Mouse (Mus musculus): Measurements from ENCODE around the gene Pdlim5. TPM values are rescaled to one million over a fixed set of nuclear protein-coding genes. Genes with fewer than 3 reads are reported as not detected.

Pdlim5 gene
- polyA plus RNA-seq, 1 experiment from 2014 or later = 64.2 TPM

DNA sequence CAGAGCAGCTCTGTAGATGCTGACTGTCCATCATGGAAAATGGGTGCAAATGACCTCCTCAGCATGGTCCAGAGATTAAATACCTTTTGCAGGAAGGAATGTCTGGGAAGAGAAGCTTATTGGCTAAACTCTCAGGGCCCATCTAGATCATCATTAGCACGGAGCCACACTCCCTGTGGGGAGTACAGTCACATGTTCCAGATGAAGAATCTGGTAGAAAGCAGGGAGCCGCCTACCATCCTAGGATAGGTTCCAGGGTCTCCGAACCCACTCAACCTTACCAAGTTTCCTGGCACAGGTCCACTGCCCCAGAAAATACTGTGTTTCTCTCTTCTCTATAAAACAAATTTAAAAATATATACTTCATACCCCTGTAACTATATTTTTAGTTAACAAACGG, 57.4 kb downstream of the Pdlim5 start:
- 77% methylated on average over 4 of the region's 4 CpGs for WGBS
- no peak for ATAC-seq (ENCODE audit: insufficient read depth, low FRiP score)
- no peaks in the 10 kb centered on the region for H3K9me3 ChIP-seq (replicated peaks; ENCODE audit: control insufficient read depth, low read length)
- H3K27ac ChIP-seq (ENCODE audit: low read length) = 0 out of 2 replicates have a peak overlapping the region, but pooled peaks have one; percentile 10
- peaks cover 13% of the 10 kb centered on the region for H3K4me1 ChIP-seq (ENCODE audit: control insufficient read depth, insufficient read depth, low read length)
- no peak overlapping the region for H3K9ac ChIP-seq (ENCODE audit: low read length)
- no peaks in the 10 kb centered on the region for H3K36me3 ChIP-seq (ENCODE audit: control insufficient read depth, insufficient read depth, low read length)
- H3K4me3 ChIP-seq (replicated peaks; ENCODE audit: low read length) = no peak overlapping the region
- H3K4me2 ChIP-seq (ENCODE audit: low read depth, low read length) = no peak overlapping the region
- no peaks in the 10 kb centered on the region for H3K27me3 ChIP-seq (ENCODE audit: control insufficient read depth, insufficient read depth, low read length)

DNA sequence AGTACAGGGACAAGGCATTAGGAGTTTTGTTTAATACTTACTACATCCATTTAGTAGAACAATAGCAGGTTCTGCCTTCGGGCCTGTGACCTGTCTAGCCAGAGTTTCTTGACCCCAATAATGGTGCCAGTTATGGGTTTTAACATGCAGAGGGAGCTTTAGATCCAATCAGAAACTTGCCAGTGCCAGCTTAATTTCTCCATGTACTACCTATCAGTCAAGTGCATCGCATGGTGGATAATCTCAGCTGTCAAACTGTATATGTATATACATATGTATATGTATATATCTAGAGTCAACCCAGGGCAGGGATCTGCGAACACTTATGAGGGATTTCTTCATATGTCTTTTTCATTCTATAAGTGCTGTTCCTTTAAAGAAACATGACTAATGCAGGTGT, 61.0 kb downstream of the Pdlim5 start:
- Histone ChIP-seq H3K9me3 (replicated peaks; ENCODE audit: control insufficient read depth, low read length) (no peaks in the 10 kb centered on the region), H3K27me3 (ENCODE audit: control insufficient read depth, insufficient read depth, low read length) (no peaks in the 10 kb centered on the region), H3K4me1 (ENCODE audit: control insufficient read depth, insufficient read depth, low read length) (peaks cover 13% of the 10 kb centered on the region), H3K36me3 (ENCODE audit: control insufficient read depth, insufficient read depth, low read length) (no peaks in the 10 kb centered on the region), H3K4me3 (replicated peaks; ENCODE audit: low read length) (no peak overlapping the region), H3K4me2 (ENCODE audit: low read depth, low read length) (no peak overlapping the region), H3K9ac (ENCODE audit: low read length) (no peak overlapping the region), H3K27ac (ENCODE audit: low read length) (no peak overlapping the region)
- no peak for ATAC-seq (ENCODE audit: insufficient read depth, low FRiP score)
- 68% methylated on average over 3 of the region's 3 CpGs for WGBS

- Histone ChIP-seq H3K4me3 (replicated peaks; ENCODE audit: low read length) (no peak overlapping the region), H3K36me3 (ENCODE audit: control insufficient read depth, insufficient read depth, low read length) (no peaks in the 10 kb centered on the region), H3K27me3 (ENCODE audit: control insufficient read depth, insufficient read depth, low read length) (no peaks in the 10 kb centered on the region), H3K4me2 (ENCODE audit: low read depth, low read length) (no peak overlapping the region), H3K27ac (ENCODE audit: low read length) (no peak overlapping the region), H3K9ac (ENCODE audit: low read length) (no peak overlapping the region), H3K4me1 (ENCODE audit: control insufficient read depth, insufficient read depth, low read length) (peaks cover 7% of the 10 kb centered on the region; the same call in 1 of the 2 replicates), H3K9me3 (replicated peaks; ENCODE audit: control insufficient read depth, low read length) (no peaks in the 10 kb centered on the region)
- WGBS = 88% methylated on average over 1 of the region's 1 CpGs
- no peak for ATAC-seq (ENCODE audit: insufficient read depth, low FRiP score)
Measured at GRCm38 (mm10) chr3:142333458-142333857, 62.0 kb downstream of the Pdlim5 start.

DNA sequence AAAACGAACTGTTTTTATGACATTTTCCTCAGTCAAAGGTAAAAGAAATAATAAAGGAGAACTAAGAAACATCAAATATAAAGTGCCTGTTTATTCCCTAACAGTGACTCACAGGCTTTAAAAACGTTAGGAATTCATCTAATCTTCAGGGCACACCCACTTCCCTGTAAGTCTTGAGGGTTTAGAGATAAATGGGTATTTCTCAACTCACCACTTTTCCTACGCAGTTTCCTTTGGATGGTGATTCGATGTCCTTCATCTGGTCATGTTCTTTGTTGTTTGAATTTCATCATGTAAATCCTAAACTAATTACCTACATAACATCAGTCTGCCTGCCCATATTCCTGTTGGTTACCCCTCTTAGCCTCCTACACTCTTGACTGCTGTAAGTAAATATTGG, 62.8 kb downstream of the Pdlim5 start:
- no peak overlapping the region for H3K4me2 ChIP-seq (ENCODE audit: low read depth, low read length)
- no peaks in the 10 kb centered on the region for H3K36me3 ChIP-seq (ENCODE audit: control insufficient read depth, insufficient read depth, low read length)
- H3K9ac ChIP-seq (ENCODE audit: low read length) = no peak overlapping the region
- no peaks in the 10 kb centered on the region for H3K27me3 ChIP-seq (ENCODE audit: control insufficient read depth, insufficient read depth, low read length)
- WGBS = 53% methylated on average over 4 of the region's 4 CpGs
- H3K4me3 ChIP-seq (replicated peaks; ENCODE audit: low read length) = no peak overlapping the region
- H3K9me3 ChIP-seq (replicated peaks; ENCODE audit: control insufficient read depth, low read length) = no peaks in the 10 kb centered on the region
- no peak for ATAC-seq (ENCODE audit: insufficient read depth, low FRiP score)
- H3K27ac ChIP-seq (ENCODE audit: low read length) = no peak overlapping the region
- H3K4me1 ChIP-seq (ENCODE audit: control insufficient read depth, insufficient read depth, low read length) = peaks cover 7% of the 10 kb centered on the region; the same call in 1 of the 2 replicates

DNA sequence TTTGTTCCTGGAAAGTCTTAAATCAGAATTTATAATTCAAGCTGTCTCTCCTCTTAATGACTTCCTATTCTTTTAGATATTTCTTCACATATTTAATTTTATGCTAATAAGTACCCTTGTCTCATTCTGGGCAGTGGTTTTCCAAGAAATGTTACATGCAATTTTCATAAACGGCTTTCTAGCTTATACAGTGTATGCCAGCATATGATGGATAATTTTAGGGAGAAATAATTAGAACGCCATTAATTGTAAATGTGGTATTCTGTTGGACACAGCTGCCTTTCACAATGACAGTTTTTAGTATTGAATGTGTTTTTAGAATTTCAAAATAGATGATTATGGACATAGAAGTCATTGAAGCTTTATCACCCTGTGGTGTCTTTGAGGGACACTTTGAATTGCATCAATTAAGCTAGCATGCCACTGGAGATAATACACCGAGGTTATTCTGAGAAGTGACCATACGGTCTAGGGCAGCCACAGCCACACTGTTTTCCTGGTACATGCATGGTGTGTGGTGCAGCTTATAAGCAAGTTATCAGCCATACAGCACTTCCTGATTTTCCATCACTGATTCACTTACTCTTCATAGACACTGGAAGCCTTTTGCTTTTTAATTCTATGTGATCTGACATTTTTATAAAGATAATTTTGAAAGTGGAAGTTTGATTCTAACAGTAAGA, 63.5 kb downstream of the Pdlim5 start:
- Histone ChIP-seq H3K36me3 (ENCODE audit: control insufficient read depth, insufficient read depth, low read length) (no peaks in the 10 kb centered on the region), H3K27me3 (ENCODE audit: control insufficient read depth, insufficient read depth, low read length) (no peaks in the 10 kb centered on the region), H3K9ac (ENCODE audit: low read length) (no peak overlapping the region), H3K4me1 (ENCODE audit: control insufficient read depth, insufficient read depth, low read length) (peaks cover 7% of the 10 kb centered on the region; the same call in 1 of the 2 replicates), H3K9me3 (replicated peaks; ENCODE audit: control insufficient read depth, low read length) (no peaks in the 10 kb centered on the region), H3K27ac (ENCODE audit: low read length) (no peak overlapping the region), H3K4me2 (ENCODE audit: low read depth, low read length) (no peak overlapping the region), H3K4me3 (replicated peaks; ENCODE audit: low read length) (no peak overlapping the region)
- no peak for ATAC-seq (ENCODE audit: insufficient read depth, low FRiP score)
- WGBS = 73% methylated on average over 4 of the region's 4 CpGs

DNA sequence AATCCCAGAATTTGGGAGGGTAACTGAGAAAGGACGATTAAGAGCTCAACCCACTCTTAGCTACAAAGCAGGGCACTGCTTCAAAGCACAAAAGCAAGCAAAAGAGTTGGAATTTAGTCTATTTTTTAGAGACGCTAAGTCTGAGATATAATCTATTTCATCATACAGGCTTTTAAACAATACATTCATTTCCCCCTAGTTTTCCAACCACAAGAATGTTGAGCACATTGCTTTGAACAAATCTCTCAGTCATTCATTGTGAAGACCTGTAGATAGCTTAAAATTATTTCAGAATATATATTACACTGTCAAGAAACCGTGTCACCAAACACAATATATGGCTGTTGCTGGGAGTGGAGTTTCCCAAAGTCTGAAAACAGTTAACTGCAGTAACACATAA, 65.1 kb downstream of the Pdlim5 start:
- WGBS = 51% methylated on average over 3 of the region's 3 CpGs
- no peak for ATAC-seq (ENCODE audit: insufficient read depth, low FRiP score)
- H3K9me3 ChIP-seq (replicated peaks; ENCODE audit: control insufficient read depth, low read length) = no peaks in the 10 kb centered on the region
- H3K9ac ChIP-seq (ENCODE audit: low read length) = no peak overlapping the region
- no peak overlapping the region for H3K4me3 ChIP-seq (replicated peaks; ENCODE audit: low read length)
- H3K36me3 ChIP-seq (ENCODE audit: control insufficient read depth, insufficient read depth, low read length) = no peaks in the 10 kb centered on the region
- H3K27me3 ChIP-seq (ENCODE audit: control insufficient read depth, insufficient read depth, low read length) = no peaks in the 10 kb centered on the region
- no peak overlapping the region for H3K27ac ChIP-seq (ENCODE audit: low read length)
- no peak overlapping the region for H3K4me2 ChIP-seq (ENCODE audit: low read depth, low read length)
- H3K4me1 ChIP-seq (ENCODE audit: control insufficient read depth, insufficient read depth, low read length) = peaks cover 7% of the 10 kb centered on the region; the same call in 1 of the 2 replicates

- ATAC-seq (ENCODE audit: insufficient read depth, low FRiP score) = no peak
- Histone ChIP-seq H3K4me2 (ENCODE audit: low read depth, low read length) (no peak overlapping the region), H3K4me1 (ENCODE audit: control insufficient read depth, insufficient read depth, low read length) (no peaks in the 10 kb centered on the region; the same call in 1 of the 2 replicates), H3K36me3 (ENCODE audit: control insufficient read depth, insufficient read depth, low read length) (no peaks in the 10 kb centered on the region), H3K9me3 (replicated peaks; ENCODE audit: control insufficient read depth, low read length) (no peaks in the 10 kb centered on the region), H3K27me3 (ENCODE audit: control insufficient read depth, insufficient read depth, low read length) (no peaks in the 10 kb centered on the region), H3K4me3 (replicated peaks; ENCODE audit: low read length) (no peak overlapping the region), H3K9ac (ENCODE audit: low read length) (no peak overlapping the region), H3K27ac (ENCODE audit: low read length) (no peak overlapping the region)
- 50% methylated on average over 6 of the region's 6 CpGs for WGBS
Measured at GRCm38 (mm10) chr3:142323592-142323991, 71.9 kb downstream of the Pdlim5 start.

GRCm38 (mm10) chr3:142321930-142322329, 73.6 kb downstream of the Pdlim5 start:
- Histone ChIP-seq H3K27me3 (ENCODE audit: control insufficient read depth, insufficient read depth, low read length) (no peaks in the 10 kb centered on the region), H3K4me2 (ENCODE audit: low read depth, low read length) (no peak overlapping the region), H3K36me3 (ENCODE audit: control insufficient read depth, insufficient read depth, low read length) (no peaks in the 10 kb centered on the region), H3K4me1 (ENCODE audit: control insufficient read depth, insufficient read depth, low read length) (peaks cover 3% of the 10 kb centered on the region), H3K27ac (ENCODE audit: low read length) (no peak overlapping the region), H3K9me3 (replicated peaks; ENCODE audit: control insufficient read depth, low read length) (no peaks in the 10 kb centered on the region), H3K9ac (ENCODE audit: low read length) (no peak overlapping the region), H3K4me3 (replicated peaks; ENCODE audit: low read length) (no peak overlapping the region)
- ATAC-seq (ENCODE audit: insufficient read depth, low FRiP score) = peak; percentile 75; the same call in 1 of the 2 replicates
- 53% methylated on average over 6 of the region's 6 CpGs for WGBS

GRCm38 (mm10) chr3:142318147-142318546, 77.3 kb downstream of the Pdlim5 start:
- ATAC-seq (ENCODE audit: insufficient read depth, low FRiP score) = peak; percentile 93
- no peak overlapping the region; the same call in 1 of the 2 replicates for H3K27ac ChIP-seq (ENCODE audit: low read length)
- peaks cover 3% of the 10 kb centered on the region; the same call in 1 of the 2 replicates for H3K4me1 ChIP-seq (ENCODE audit: control insufficient read depth, insufficient read depth, low read length)
- no peak overlapping the region for H3K9ac ChIP-seq (ENCODE audit: low read length)
- no peaks in the 10 kb centered on the region for H3K27me3 ChIP-seq (ENCODE audit: control insufficient read depth, insufficient read depth, low read length)
- no peak overlapping the region for H3K4me2 ChIP-seq (ENCODE audit: low read depth, low read length)
- 34% methylated on average over 2 of the region's 2 CpGs for WGBS
- no peaks in the 10 kb centered on the region for H3K36me3 ChIP-seq (ENCODE audit: control insufficient read depth, insufficient read depth, low read length)
- no peaks in the 10 kb centered on the region for H3K9me3 ChIP-seq (replicated peaks; ENCODE audit: control insufficient read depth, low read length)
- no peak overlapping the region for H3K4me3 ChIP-seq (replicated peaks; ENCODE audit: low read length)

Data from stomach, embryonic 16.5 days (tissue).